Mouse (Mus musculus) left cerebral cortex, postnatal 4 days (tissue): ENCODE results near the gene Fam219a. TPM values are rescaled to one million over a fixed set of nuclear protein-coding genes. Genes with fewer than 3 reads are reported as not detected.

Experiments used
- DNase-seq: peaks from one replicate; pipeline ENCODE4 v3.0.0-alpha.2; 2022
- intact Hi-C: fragments of 180-260 bp; cut with DNase I; formaldehyde crosslinking; loops from one replicate; pipeline ENCODE4 v1.15.1; 2025
- total RNA-seq, 2 experiments: library from RNA; stranded (reverse); gene quantifications; 2 replicates each; pipeline ENCODE4 v1.2.3; 2021

The Fam219a gene
- total RNA-seq, 2 experiments from 2014 or later, result 146 to 159 TPM

DNA sequence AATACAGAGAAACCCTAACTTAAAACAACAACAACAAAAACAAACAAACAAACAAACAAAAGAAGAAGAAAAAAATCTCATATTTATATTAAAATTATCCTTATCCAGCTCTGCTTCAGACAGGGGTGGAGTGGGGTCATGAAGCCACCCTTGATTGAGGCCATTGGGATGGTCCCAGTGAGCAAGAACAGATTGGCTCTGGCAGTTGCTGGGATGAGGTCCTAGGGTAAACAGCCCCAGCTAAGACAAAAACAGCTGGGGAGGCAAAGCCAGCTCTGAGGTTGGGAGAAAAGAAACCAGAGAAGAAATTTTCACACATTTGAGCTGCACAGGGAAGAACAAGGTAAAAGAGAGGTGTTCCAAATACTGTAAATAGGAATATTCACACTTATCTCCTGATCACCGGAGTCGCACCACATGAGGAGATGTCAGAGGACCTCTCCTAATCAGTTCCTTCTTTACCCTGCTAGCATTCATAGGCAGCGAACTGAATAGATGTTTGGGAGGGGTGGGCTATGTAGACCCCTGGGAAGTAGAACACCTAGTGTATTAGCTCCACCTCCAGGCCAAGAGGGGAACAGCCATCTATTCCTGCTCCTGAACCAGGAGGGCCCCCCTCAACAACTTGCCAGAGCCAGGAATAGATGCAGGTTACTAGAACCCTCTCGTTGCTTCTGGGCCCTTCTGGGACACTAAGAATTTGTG is 90.4 kb downstream of the Fam219a start:
- intact Hi-C loops, result no loop called here
- DNase-seq, result peak; percentile 22

DNA sequence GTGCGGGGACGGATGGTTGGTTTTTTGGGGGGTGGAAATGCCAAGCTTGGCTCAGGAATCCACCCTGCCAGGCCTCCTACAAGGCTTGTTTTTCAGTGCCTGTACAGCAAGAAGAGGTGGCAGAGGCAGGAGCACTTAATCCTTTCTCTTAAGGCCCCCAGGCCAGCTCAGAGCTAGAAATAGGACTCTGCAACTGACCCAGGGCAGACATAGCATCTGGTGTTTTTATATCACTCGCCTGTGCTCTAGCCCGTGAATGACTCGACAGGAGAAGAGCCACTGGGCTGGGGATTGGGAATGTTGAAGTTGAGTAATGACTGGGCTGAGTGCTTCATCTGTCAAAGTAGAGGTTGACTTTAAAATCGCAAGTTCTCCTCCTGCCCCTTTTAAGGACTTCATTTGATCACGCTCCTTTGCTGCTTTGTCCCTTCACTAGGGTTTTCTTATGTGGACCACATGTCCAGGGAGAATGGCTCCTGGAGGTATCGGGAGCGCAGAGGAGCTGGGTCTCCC is 91.6 kb downstream of the Fam219a start:
- intact Hi-C loops, result no loop called here

GRCm38 (mm10) chr4:41471384-41471689 is 98.0 kb downstream of the Fam219a start:
- intact Hi-C loops, result no loop called here
- no peak for DNase-seq

More for the DNA sequence above, 91.6 kb downstream of the Fam219a start:
- no peak for DNase-seq

GRCm38 (mm10) chr4:41470684-41471383 is 98.5 kb downstream of the Fam219a start:
- peak; percentile 34 for DNase-seq
- intact Hi-C loops, result no loop called here

DNA sequence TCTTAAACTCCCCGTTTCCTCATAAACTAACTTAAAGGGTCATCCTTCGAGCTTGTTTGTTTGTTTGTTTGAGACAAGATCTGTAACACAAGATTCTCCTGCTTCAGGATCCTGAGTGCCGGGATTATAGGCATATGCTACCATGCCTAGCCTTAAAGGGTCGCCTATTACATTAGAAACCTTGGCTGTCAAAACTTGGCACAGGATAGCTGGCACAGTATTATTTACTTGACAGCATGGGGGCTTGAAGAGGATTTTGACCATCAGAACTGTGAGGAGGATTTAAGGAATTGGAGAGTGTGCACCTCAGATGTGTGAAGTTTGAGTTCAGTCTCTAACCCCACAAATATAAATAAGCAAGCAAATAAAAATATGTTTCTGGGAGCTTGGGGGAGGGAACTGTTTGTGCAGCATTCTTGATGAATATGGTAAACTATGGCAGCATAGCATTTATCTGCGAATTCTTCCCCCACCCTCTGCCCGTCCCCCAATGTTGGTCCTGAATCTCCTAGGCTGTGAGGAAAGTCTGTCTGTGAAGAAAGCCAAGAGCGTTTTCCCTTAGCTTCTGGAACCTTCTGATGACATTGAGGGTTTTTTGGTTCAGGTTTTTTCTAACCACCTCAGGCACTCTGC is 99.2 kb downstream of the Fam219a start:
- intact Hi-C loops, result no loop called here
- peak; percentile 7 for DNase-seq

- DNase-seq, result no peak
- intact Hi-C loops, result loop anchor here (5.0 kb wide), 1 partner anchor 238 kb away; no protein-coding TSS in a partner anchor
Measured at GRCm38 (mm10) chr4:41469199-41469598, 100.1 kb downstream of the Fam219a start.

GRCm38 (mm10) chr4:41468396-41469080 is 100.8 kb downstream of the Fam219a start:
- peak; percentile 63 for DNase-seq
- intact Hi-C loops, result loop anchor here (5.0 kb wide), 1 partner anchor 239 kb away; no protein-coding TSS in a partner anchor

Other genes starting within 250 kb of the Fam219a start
- 10 to 100 TPM; 33.5 to 43.3 TPM for gene Ubap1, start 220.5 kb downstream of the Fam219a start, total RNA-seq
- gene Kif24, start 104.7 kb downstream of the Fam219a start, total RNA-seq, result 1 to 10 TPM; 2.9 to 4.3 TPM
- gene Nudt2, start 104.4 kb downstream of the Fam219a start, total RNA-seq, result 10 to 100 TPM; 61.4 to 62.0 TPM
- gene AI464131, start 66.5 kb downstream of the Fam219a start, total RNA-seq, result 10 to 100 TPM; 16.9 to 20.6 TPM
- gene 1110017D15Rik, start 52.2 kb downstream of the Fam219a start, total RNA-seq, result 10 to 100 TPM; 11.6 to 12.8 TPM
- gene Dnaic1, start 237 bp upstream of the Fam219a start, total RNA-seq, result 1 to 10 TPM; 2.1 to 3.7 TPM
- 10 to 100 TPM; 70.3 to 78.4 TPM for gene Enho, start 70.8 kb upstream of the Fam219a start, total RNA-seq
- gene Cntfr, start 127.6 kb upstream of the Fam219a start, total RNA-seq, result 10 to 100 TPM; 60.5 to 61.7 TPM
- gene Il11ra1, start 130.5 kb upstream of the Fam219a start, total RNA-seq, result 10 to 100 TPM; 17.8 to 20.7 TPM
- 10 to 100 TPM; 32.2 to 34.5 TPM for gene Rpp25l, start 144.0 kb upstream of the Fam219a start, total RNA-seq
- 100 to 1,000 TPM; 161 to 166 TPM for gene Dctn3, start 153.6 kb upstream of the Fam219a start, total RNA-seq
- gene Arid3c, start 161.6 kb upstream of the Fam219a start, total RNA-seq, result under 1 TPM; 0.22 to 0.26 TPM
- gene Galt, start 185.7 kb upstream of the Fam219a start, total RNA-seq, result 10 to 100 TPM; 52.7 to 54.4 TPM
- gene Sigmar1, start 186.6 kb upstream of the Fam219a start, total RNA-seq, result 10 to 100 TPM; 45.7 to 49.7 TPM
- gene Ccl27a, start 204.7 kb upstream of the Fam219a start, total RNA-seq, result 100 to 1,000 TPM; 256 to 262 TPM